23 mouse cellular contexts compared by ENCODE assay signal in the genomic region with DNA sequence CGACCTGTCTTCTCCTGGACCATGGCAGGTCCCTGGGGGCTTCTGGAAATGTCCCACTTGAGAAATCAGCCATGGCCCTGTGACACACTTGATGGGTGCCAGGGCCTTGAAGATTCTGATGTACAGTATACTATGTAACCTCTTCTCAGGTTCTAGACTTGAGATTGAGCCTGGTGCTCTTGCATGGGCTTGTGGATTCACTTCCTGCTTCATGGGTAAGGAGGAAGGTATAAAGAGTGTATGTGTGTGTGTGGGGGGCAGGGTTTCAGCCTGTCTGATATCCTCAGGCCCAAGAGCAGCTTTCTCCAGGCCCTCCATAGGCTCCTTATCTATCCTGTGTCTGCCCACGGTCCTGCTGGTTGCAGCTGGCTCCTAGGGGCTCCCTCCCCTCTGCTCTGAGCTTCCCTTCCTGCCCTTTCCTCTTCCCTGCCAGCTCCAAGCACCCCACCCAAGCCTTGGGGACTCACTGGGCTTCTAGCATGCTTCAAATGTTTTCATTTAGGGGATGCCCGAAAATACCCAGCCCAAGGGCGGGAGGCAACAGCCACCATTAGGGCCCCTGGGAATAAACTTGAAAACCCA.
DNase-seq lines count a peak whose midpoint lies in the region; ATAC-seq lines count a peak whose summit lies in the region.
"Had no signal": no experiment of that assay in that cellular context is flagged by ENCODE, and none has a peak within 500 bp of the region (broad histone marks: within the 10 kb centered on the region; RNA-seq: fewer than 3 reads in every experiment).

No protein-coding gene starts in this region.

- H3K27me3 ChIP-seq in heart, embryonic 12.5 days (replicated peaks), result no peaks in the 10 kb centered on the region
- no peaks in the 10 kb centered on the region for H3K27me3 ChIP-seq in embryonic facial prominence, embryonic 14.5 days (replicated peaks; ENCODE audit: control insufficient read depth, insufficient read depth, low read length)
- H3K27me3 ChIP-seq in megakaryocyte, embryonic 14.5 days (replicated peaks), result peaks cover 41% of the 10 kb centered on the region
- H3K27me3 ChIP-seq in midbrain, embryonic 14.5 days (ENCODE audit: control insufficient read depth, insufficient read depth, low read length), result no peaks in the 10 kb centered on the region
- H3K27me3 ChIP-seq: forebrain, embryonic 15.5 days; kidney, embryonic 15.5 days; limb, embryonic 13.5 days; midbrain, embryonic 13.5 days had no signal

- WGBS in heart, embryonic 12.5 days, result 35% methylated on average over 4 of the region's 4 CpGs
- 46% methylated on average over 4 of the region's 4 CpGs for WGBS in embryonic facial prominence, embryonic 14.5 days
- 74% methylated on average over 4 of the region's 4 CpGs for WGBS in midbrain, embryonic 14.5 days

- no peak overlapping the region for H3K4me3 ChIP-seq in heart, embryonic 12.5 days
- no peak overlapping the region for H3K4me3 ChIP-seq in embryonic facial prominence, embryonic 14.5 days (ENCODE audit: low read depth, low read length)
- peak overlapping the region; percentile 5 for H3K4me3 ChIP-seq in megakaryocyte, embryonic 14.5 days (replicated peaks)
- no peak overlapping the region for H3K4me3 ChIP-seq in midbrain, embryonic 14.5 days (replicated peaks; ENCODE audit: low read depth, low read length)
- H3K4me3 ChIP-seq: forebrain, embryonic 15.5 days; heart, adult 2 months; kidney, embryonic 15.5 days; limb, embryonic 13.5 days; midbrain, embryonic 13.5 days had no signal

- H3K9ac ChIP-seq in heart, embryonic 12.5 days, result no peak overlapping the region
- no peak overlapping the region for H3K9ac ChIP-seq in embryonic facial prominence, embryonic 14.5 days (ENCODE audit: low read depth, low read length)
- H3K9ac ChIP-seq in midbrain, embryonic 14.5 days (replicated peaks; ENCODE audit: low read length), result no peak overlapping the region
- H3K9ac ChIP-seq: forebrain, embryonic 15.5 days; kidney, embryonic 15.5 days; limb, embryonic 13.5 days; liver, embryonic 14.5 days; lung, embryonic 14.5 days; midbrain, embryonic 13.5 days had no signal

- intact Hi-C loops in heart, postnatal 36 days (cut with DNase I), result no loop called here

- H3K27ac ChIP-seq in heart, embryonic 12.5 days (ENCODE audit: poor library complexity, severe bottlenecking), result no peak overlapping the region
- H3K27ac ChIP-seq in embryonic facial prominence, embryonic 14.5 days (replicated peaks; ENCODE audit: low read depth, low read length), result no peak overlapping the region
- no peak overlapping the region for H3K27ac ChIP-seq in midbrain, embryonic 14.5 days (replicated peaks; ENCODE audit: low read depth, low read length)
- H3K27ac ChIP-seq: forebrain, embryonic 15.5 days; heart, adult 2 months; kidney, embryonic 15.5 days; limb, embryonic 13.5 days; liver, embryonic 14.5 days; midbrain, embryonic 13.5 days had no signal

- no peaks in the 10 kb centered on the region for H3K9me3 ChIP-seq in heart, embryonic 12.5 days (replicated peaks)
- H3K9me3 ChIP-seq in embryonic facial prominence, embryonic 14.5 days (ENCODE audit: control insufficient read depth, low read length), result no peaks in the 10 kb centered on the region
- no peaks in the 10 kb centered on the region for H3K9me3 ChIP-seq in megakaryocyte, embryonic 14.5 days
- H3K9me3 ChIP-seq in midbrain, embryonic 14.5 days (ENCODE audit: control insufficient read depth, low read length), result no peaks in the 10 kb centered on the region
- H3K9me3 ChIP-seq: forebrain, embryonic 15.5 days; kidney, embryonic 15.5 days; limb, embryonic 13.5 days; midbrain, embryonic 13.5 days had no signal

- ATAC-seq in heart, embryonic 12.5 days (ENCODE audit: insufficient number of reproducible peaks, low FRiP score), result 0 out of 2 replicates have a peak, but pooled peaks have one; percentile 12
- ATAC-seq in embryonic facial prominence, embryonic 14.5 days (ENCODE audit: low read depth), result no peak
- no peak for ATAC-seq in midbrain, embryonic 14.5 days (ENCODE audit: low FRiP score, low TSS enrichment)
- ATAC-seq: CD4-positive, CD25-positive, alpha-beta regulatory T cell, adult 4 months; forebrain, embryonic 15.5 days; intestine, postnatal 0 days; midbrain, embryonic 13.5 days had no signal

- H3K4me2 ChIP-seq in heart, embryonic 12.5 days, result no peak overlapping the region
- no peak overlapping the region for H3K4me2 ChIP-seq in embryonic facial prominence, embryonic 14.5 days (ENCODE audit: low read depth, low read length)
- no peak overlapping the region for H3K4me2 ChIP-seq in midbrain, embryonic 14.5 days (ENCODE audit: low read length)
- H3K4me2 ChIP-seq: forebrain, embryonic 15.5 days; kidney, embryonic 15.5 days; limb, embryonic 13.5 days; lung, embryonic 14.5 days; midbrain, embryonic 13.5 days had no signal

- H3K4me1 ChIP-seq in heart, embryonic 12.5 days (replicated peaks), result peaks cover 33% of the 10 kb centered on the region
- no peaks in the 10 kb centered on the region; the same call in 1 of the 2 replicates for H3K4me1 ChIP-seq in embryonic facial prominence, embryonic 14.5 days (ENCODE audit: control insufficient read depth, insufficient read depth, low read length)
- H3K4me1 ChIP-seq in megakaryocyte, embryonic 14.5 days, result peaks cover 69% of the 10 kb centered on the region
- no peaks in the 10 kb centered on the region for H3K4me1 ChIP-seq in midbrain, embryonic 14.5 days (ENCODE audit: control insufficient read depth, insufficient read depth, low read length)
- H3K4me1 ChIP-seq: forebrain, embryonic 15.5 days; midbrain, embryonic 13.5 days had no signal

- no peaks in the 10 kb centered on the region for H3K36me3 ChIP-seq in heart, embryonic 12.5 days
- no peaks in the 10 kb centered on the region for H3K36me3 ChIP-seq in embryonic facial prominence, embryonic 14.5 days (ENCODE audit: control insufficient read depth, insufficient read depth, low read length)
- no peaks in the 10 kb centered on the region for H3K36me3 ChIP-seq in megakaryocyte, embryonic 14.5 days (replicated peaks; ENCODE audit: low read length)
- H3K36me3 ChIP-seq in midbrain, embryonic 14.5 days (ENCODE audit: control insufficient read depth, insufficient read depth, low read length), result no peaks in the 10 kb centered on the region
- H3K36me3 ChIP-seq: forebrain, embryonic 15.5 days; kidney, embryonic 15.5 days; limb, embryonic 13.5 days; midbrain, embryonic 13.5 days had no signal

- no peak for DNase-seq in heart, postnatal 36 days
- peak; percentile 34 for DNase-seq in 3T3-L1 (ENCODE audit: low read depth, low spot score)
- DNase-seq in embryonic facial prominence, embryonic 14.5 days (ENCODE audit: low spot score), result peak; percentile 41
- no peak for DNase-seq in B cell, adult 2 months
- DNase-seq in midbrain, embryonic 14.5 days, result no peak
- DNase-seq: cerebellum, adult 11 months; cerebellum, postnatal 10 days; gastrocnemius, postnatal 14 days; heart, adult 2 months; kidney, postnatal 4 days; lung, embryonic 14.5 days; lung, postnatal 4 days; right cerebral cortex, postnatal 4 days; thymus, postnatal 14 days had no signal

Comparison
In these comparisons a context has a peak if more than half of its experiments do, and no peak if none do; other contexts are left out.
1. DNase-seq: peak in 3T3-L1 (single experiment) and embryonic facial prominence, embryonic 14.5 days (single experiment); none in heart, postnatal 36 days (0 of 2), B cell, adult 2 months (0 of 2) and midbrain, embryonic 14.5 days (single experiment).